Mouse (Mus musculus) small intestine, adult 2 months (tissue): ENCODE measurements around the gene Atf3. TPM values are rescaled to one million over a fixed set of nuclear protein-coding genes. Genes with fewer than 3 reads are reported as not detected.

Experiments
- H3K27ac ChIP-seq: fragments of 200-500 bp; 2 replicates; pipeline ENCODE4 v1.5.1; 2012; ENCODE audit warnings: low read depth, low read length, control low read depth, inconsistent platforms; ENCODE audit not compliant: insufficient read depth
- H3K27me3 ChIP-seq: fragments of 200-500 bp; 2 replicates; pipeline ENCODE4 v1.6.1; 2012; ENCODE audit warnings: mild to moderate bottlenecking, moderate library complexity, low read length, inconsistent platforms; ENCODE audit not compliant: control insufficient read depth, insufficient read depth
- H3K36me3 ChIP-seq: fragments of 200-500 bp; 2 replicates; pipeline ENCODE4 v1.6.1; 2012; ENCODE audit warnings: mild to moderate bottlenecking, low read length, control low read depth, inconsistent platforms; ENCODE audit not compliant: control insufficient read depth, insufficient read depth
- H3K4me1 ChIP-seq: fragments of 200-500 bp; 2 replicates; pipeline ENCODE4 v1.6.1; 2012; ENCODE audit warnings: low read length, inconsistent platforms, mixed read lengths; ENCODE audit not compliant: control insufficient read depth, insufficient read depth, insufficient read length
- H3K4me3 ChIP-seq: fragments of 200-500 bp; 2 replicates; pipeline ENCODE4 v1.5.1; 2012; ENCODE audit warnings: low read depth, mild to moderate bottlenecking, control low read depth, inconsistent platforms, low read length, moderate library complexity
- CTCF ChIP-seq: fragments of 200-500 bp; IDR thresholded peaks from 2 replicates; pipeline ENCODE4 v1.5.1; 2012; ENCODE audit warnings: low read depth, mild to moderate bottlenecking, control low read depth, inconsistent platforms, low read length, moderate library complexity, mixed read lengths; ENCODE audit not compliant: insufficient replicate concordance, insufficient read length; ENCODE audit errors: extremely low read depth
- POLR2A ChIP-seq: fragments of 200-500 bp; IDR thresholded peaks from 2 replicates; pipeline ENCODE4 v1.6.1; 2012; ENCODE audit warnings: low read depth, mild to moderate bottlenecking, control low read depth, inconsistent platforms, low read length, moderate library complexity
- WGBS: fragments of 180-500 bp; shearing (Covaris S2); methylation state at CpG from one replicate; pipeline ENCODE4 v1.1.7; 2018; 5-methylcytosine and 5-hydroxymethylcytosine counted together
- polyA plus RNA-seq: library from polyadenylated mRNA; depleted of rRNA; stranded (reverse); fragments of >200 nt; gene quantifications from 2 replicates; pipeline ENCODE4 v1.2.3, GENCODE M21; 2012

The Atf3 gene
- polyA plus RNA-seq, 1 experiment, result 41.0 TPM

DNA sequence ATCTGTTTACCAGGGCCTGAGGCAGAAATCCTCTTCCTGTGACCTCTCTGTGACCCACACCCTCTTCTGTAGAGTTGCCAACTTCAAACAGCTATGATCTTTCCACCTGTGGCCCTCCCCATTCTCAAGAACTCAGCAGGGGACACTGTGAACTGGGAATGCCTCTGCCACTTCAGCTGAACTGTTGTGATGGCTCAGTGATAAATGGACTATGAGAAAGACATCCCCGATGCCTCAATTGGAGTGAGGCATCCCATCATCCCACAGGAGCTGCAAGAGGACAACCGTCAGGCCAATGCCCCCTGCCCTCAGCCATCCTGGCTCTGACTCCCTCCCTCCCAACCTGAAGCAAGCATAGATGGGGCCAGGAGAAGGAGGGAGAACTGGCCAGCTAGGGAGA, 40.1 kb upstream of the Atf3 start:
- Histone ChIP-seq H3K27me3 (no peaks in the 10 kb centered on the region), H3K36me3 (no peaks in the 10 kb centered on the region), H3K4me1 (peaks cover 22% of the 10 kb centered on the region), H3K27ac (no peak overlapping the region), H3K4me3 (no peak overlapping the region)
- no peak for TF ChIP-seq CTCF
- WGBS, result 82% methylated on average over 2 of the region's 2 CpGs

DNA sequence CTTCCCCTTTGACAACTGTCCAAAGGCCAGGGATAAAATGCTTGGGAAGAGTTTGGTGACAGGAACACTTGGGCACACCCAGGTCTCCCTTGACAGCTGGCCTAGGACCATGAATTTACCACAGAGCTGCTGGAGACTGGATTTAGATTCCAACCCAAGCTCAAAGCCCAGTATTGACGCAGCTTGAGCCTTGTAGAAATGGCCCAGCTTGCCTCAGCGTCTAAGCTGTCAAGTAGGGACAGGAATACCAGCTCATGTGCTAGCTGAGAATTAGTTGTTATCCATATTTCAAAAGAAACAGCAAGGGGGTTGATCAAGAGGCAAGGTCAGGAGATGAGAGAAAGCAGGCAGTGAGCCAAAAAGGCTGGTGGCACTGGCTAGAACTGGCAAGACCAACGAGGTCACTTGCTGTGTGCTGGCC, 39.5 kb upstream of the Atf3 start:
- Histone ChIP-seq H3K27ac (peak overlapping the region; percentile 62), H3K4me1 (peaks cover 22% of the 10 kb centered on the region), H3K4me3 (no peak overlapping the region), H3K27me3 (no peaks in the 10 kb centered on the region), H3K36me3 (no peaks in the 10 kb centered on the region)
- 59% methylated on average over 3 of the region's 3 CpGs for WGBS
- no peak for TF ChIP-seq POLR2A
- TF ChIP-seq CTCF, result no peak

GRCm38 (mm10) chr1:191256566-191257350, 38.9 kb upstream of the Atf3 start:
- no peak for TF ChIP-seq CTCF
- TF ChIP-seq POLR2A, result no peak; the same call in 1 of the 2 replicates
- WGBS, result 37% methylated on average over 11 of the region's 11 CpGs
- Histone ChIP-seq H3K27ac (peak overlapping the region; percentile 62; the same call in 1 of the 2 replicates), H3K27me3 (no peaks in the 10 kb centered on the region), H3K4me1 (peaks cover 22% of the 10 kb centered on the region), H3K36me3 (no peaks in the 10 kb centered on the region), H3K4me3 (no peak overlapping the region)

- no peak overlapping the region for H3K4me3 ChIP-seq
- H3K36me3 ChIP-seq, result no peaks in the 10 kb centered on the region
- no peak for TF ChIP-seq CTCF
- H3K27ac ChIP-seq, result no peak overlapping the region
- 95% methylated on average over 5 of the region's 5 CpGs for WGBS
- no peaks in the 10 kb centered on the region for H3K27me3 ChIP-seq
- H3K4me1 ChIP-seq, result peaks cover 22% of the 10 kb centered on the region
Measured at GRCm38 (mm10) chr1:191256134-191256533, 38.3 kb upstream of the Atf3 start.

DNA sequence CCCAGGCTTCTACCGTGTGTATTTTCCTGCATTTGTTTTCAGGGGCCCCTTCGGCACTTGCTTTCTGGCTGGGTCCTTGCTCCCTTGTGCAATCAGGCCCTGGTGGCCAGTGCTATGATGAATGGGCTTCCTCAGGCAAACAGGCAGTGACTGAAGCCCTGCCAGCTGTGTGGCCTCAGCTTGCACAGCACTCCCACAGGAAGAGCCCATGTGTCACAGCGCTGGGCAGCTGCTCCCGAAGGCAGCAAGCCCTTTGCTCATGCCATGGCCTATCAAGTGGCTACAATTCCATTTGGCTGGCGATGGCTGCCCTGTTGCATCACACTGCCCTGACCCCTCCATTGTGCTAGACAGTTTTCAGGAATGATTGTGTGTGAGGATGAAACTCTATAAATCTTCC, 36.6 kb upstream of the Atf3 start:
- no peaks in the 10 kb centered on the region for H3K27me3 ChIP-seq
- 77% methylated on average over 5 of the region's 5 CpGs for WGBS
- H3K27ac ChIP-seq, result no peak overlapping the region
- no peak overlapping the region for H3K4me3 ChIP-seq
- no peak for TF ChIP-seq CTCF
- TF ChIP-seq POLR2A, result no peak
- H3K4me1 ChIP-seq, result peaks cover 22% of the 10 kb centered on the region
- no peaks in the 10 kb centered on the region for H3K36me3 ChIP-seq

- TF ChIP-seq CTCF (no peak), POLR2A (no peak)
- 75% methylated on average over 1 of the region's 1 CpGs for WGBS
- H3K4me3 ChIP-seq, result no peak overlapping the region
- H3K27me3 ChIP-seq, result no peaks in the 10 kb centered on the region
- peaks cover 22% of the 10 kb centered on the region for H3K4me1 ChIP-seq
- no peaks in the 10 kb centered on the region for H3K36me3 ChIP-seq
- H3K27ac ChIP-seq, result no peak overlapping the region
Measured at GRCm38 (mm10) chr1:191253636-191254035, 35.8 kb upstream of the Atf3 start.

- 75% methylated on average over 3 of the region's 3 CpGs for WGBS
- H3K4me1 ChIP-seq, result no peaks in the 10 kb centered on the region
- no peak overlapping the region for H3K4me3 ChIP-seq
- H3K27me3 ChIP-seq, result no peaks in the 10 kb centered on the region
- TF ChIP-seq CTCF (no peak), POLR2A (no peak)
- H3K36me3 ChIP-seq, result no peaks in the 10 kb centered on the region
- no peak overlapping the region for H3K27ac ChIP-seq
Measured at GRCm38 (mm10) chr1:191249975-191250374, 32.1 kb upstream of the Atf3 start.
